Mouse (Mus musculus): ENCODE measurements around the gene Ppp6r2. TPM values are rescaled to one million over a fixed set of nuclear protein-coding genes. Genes with fewer than 3 reads are reported as not detected.

Ppp6r2 gene
- total and polyA plus RNA-seq, 3 experiments: 8.7 to 14.7 (median 10.3) TPM

DNA sequence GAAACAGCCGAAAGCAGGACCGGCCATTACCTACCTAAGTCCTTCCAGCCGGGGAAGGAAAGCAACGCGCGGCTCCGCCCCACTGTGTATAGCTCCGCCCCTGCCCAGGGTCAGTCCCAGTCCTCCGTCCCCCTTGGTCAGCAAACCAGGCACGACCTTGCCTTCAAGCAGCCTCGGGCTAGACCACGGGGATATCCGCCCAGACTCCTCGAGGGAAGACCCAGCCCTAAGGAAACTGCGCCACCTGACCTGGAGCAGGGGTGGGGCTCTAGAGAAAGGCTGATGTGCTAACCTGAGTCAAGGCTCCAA is 37.5 kb upstream of the Ppp6r2 start:
- Histone ChIP-seq H3K4me3 (replicated peaks in 1 of 3; ENCODE audit: low read depth in 2 of 3, low read length in 2 of 3, poor library complexity in 1 of 3) (peak overlapping the region; percentile 51 to 69 (median 54)), H3K9ac (ENCODE audit: insufficient read depth, low read depth) (no peak overlapping the region)

DNA sequence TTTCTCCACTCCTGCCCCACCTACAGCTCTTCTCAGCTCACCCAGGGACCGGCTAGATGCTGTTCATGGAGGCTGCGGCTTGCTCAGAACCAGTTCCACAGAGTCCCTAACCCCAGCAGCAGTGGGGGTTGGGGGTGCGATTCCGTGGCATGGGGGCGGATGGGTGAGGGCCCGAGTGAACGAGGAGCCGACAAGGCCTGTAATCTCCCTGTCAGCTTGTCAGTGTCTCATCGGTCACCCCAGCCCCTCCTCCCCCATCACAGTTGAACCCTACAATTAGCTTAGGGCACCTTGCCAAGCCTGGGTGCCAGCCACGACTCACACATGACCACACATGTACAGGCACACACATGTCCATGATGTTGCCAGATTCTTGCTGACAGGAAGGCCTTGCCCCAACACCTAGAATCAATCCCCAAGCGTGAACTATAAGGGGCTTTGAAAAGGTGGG is 36.4 kb upstream of the Ppp6r2 start:
- H3K4me1 ChIP-seq (ENCODE audit: control insufficient read depth in 1 of 2, insufficient read depth in 2 of 2): peaks cover 29 to 78% of the 10 kb centered on the region in 2 experiments
- in situ Hi-C loops (cut with MboI; ENCODE audit: low pct_ligation_motif_present, low pct_unique_long_range_greater_than_20kb, low sequenced_read_pairs) (loop anchor here (5.0 kb wide), 1 partner anchor 32 kb away; no protein-coding TSS in a partner anchor), dilution Hi-C loops (cut with MboI; ENCODE audit: extremely low pct_ligation_motif_present, extremely low pct_unique_long_range_greater_than_20kb, low sequenced_read_pairs) (no loop called here)
- H3K27me3 ChIP-seq (replicated peaks): peaks cover 1% of the 10 kb centered on the region
- peaks cover 0 to 2% of the 10 kb centered on the region in 2 experiments for H3K36me3 ChIP-seq (replicated peaks in 1 of 2; ENCODE audit: control insufficient read depth in 1 of 2, insufficient read depth in 1 of 2, low read length in 1 of 2)
- no peak overlapping the region for H3K4me2 ChIP-seq (ENCODE audit: insufficient read depth, low read depth, poor library complexity, severe bottlenecking)
- no peak overlapping the region for H3K9ac ChIP-seq (ENCODE audit: insufficient read depth, low read depth)
- no peak overlapping the region for H3K4me3 ChIP-seq (replicated peaks in 1 of 3; ENCODE audit: low read depth in 2 of 3, low read length in 2 of 3, poor library complexity in 1 of 3)
- 0 out of 2 replicates have a peak, but pooled peaks cover 3% of the 10 kb centered on the region for H3K79me2 ChIP-seq (replicated peaks; ENCODE audit: control insufficient read depth, extremely low read depth, insufficient read depth, poor library complexity, severe bottlenecking)
- DNase-seq (ENCODE audit: extremely low read depth): no peak
- H3K9me3 ChIP-seq (replicated peaks; ENCODE audit: low read length): no peaks in the 10 kb centered on the region
- H3K27ac ChIP-seq (ENCODE audit: insufficient read depth, low read depth): no peak overlapping the region
- no peak for TF ChIP-seq MAFK (IDR thresholded peaks at IDR 0.05; ENCODE audit: insufficient replicate concordance, low read length)
- TF ChIP-seq BHLHE40 (IDR thresholded peaks at IDR 0.05; ENCODE audit: low read depth, low read length): no peak
- TF ChIP-seq JUND (conservative IDR thresholded peaks at IDR 0.05; ENCODE audit: low read depth, low read length): no peak
- TF ChIP-seq RAD21 (IDR thresholded peaks at IDR 0.05; ENCODE audit: low read depth, low read length): no peak
- no peak for TF ChIP-seq CTCF (conservative IDR thresholded peaks at IDR 0.05 in 1 of 2, IDR thresholded peaks at IDR 0.05 in 1 of 2; ENCODE audit: low read depth in 2 of 2, low read length in 2 of 2)
- TF ChIP-seq ZC3H11A (IDR thresholded peaks at IDR 0.05; ENCODE audit: low read depth, low read length): no peak
- TF ChIP-seq IRF4 (IDR thresholded peaks at IDR 0.05; ENCODE audit: low read depth, low read length): no peak
- TF ChIP-seq CHD2 (IDR thresholded peaks at IDR 0.05; ENCODE audit: low read length): no peak
- no peak for TF ChIP-seq MXI1 (IDR thresholded peaks at IDR 0.05; ENCODE audit: low read depth, low read length)
- TF ChIP-seq PAX5 (IDR thresholded peaks at IDR 0.05; ENCODE audit: low read length): no peak

More for the DNA sequence above, 37.5 kb upstream of the Ppp6r2 start:
- Histone ChIP-seq H3K36me3 (replicated peaks in 1 of 2; ENCODE audit: control insufficient read depth in 1 of 2, insufficient read depth in 1 of 2, low read length in 1 of 2) (peaks cover 2 to 4% of the 10 kb centered on the region in 2 experiments), H3K79me2 (replicated peaks; ENCODE audit: control insufficient read depth, extremely low read depth, insufficient read depth, poor library complexity, severe bottlenecking) (no peaks in the 10 kb centered on the region), H3K4me2 (ENCODE audit: insufficient read depth, low read depth, poor library complexity, severe bottlenecking) (peak overlapping the region; percentile 64), H3K4me1 (ENCODE audit: control insufficient read depth in 1 of 2, insufficient read depth in 2 of 2) (peaks cover 29 to 74% of the 10 kb centered on the region in 2 experiments), H3K27me3 (replicated peaks) (peaks cover 1% of the 10 kb centered on the region), H3K27ac (ENCODE audit: insufficient read depth, low read depth) (no peak overlapping the region), H3K9me3 (replicated peaks; ENCODE audit: low read length) (no peaks in the 10 kb centered on the region)
- in situ Hi-C loops (cut with MboI; ENCODE audit: low pct_ligation_motif_present, low pct_unique_long_range_greater_than_20kb, low sequenced_read_pairs) (loop anchor here (5.0 kb wide), 1 partner anchor 33 kb away; no protein-coding TSS in a partner anchor), dilution Hi-C loops (cut with MboI; ENCODE audit: extremely low pct_ligation_motif_present, extremely low pct_unique_long_range_greater_than_20kb, low sequenced_read_pairs) (no loop called here)
- no peak for DNase-seq (ENCODE audit: extremely low read depth)
- TF ChIP-seq POLR2A (IDR thresholded peaks at IDR 0.05; ENCODE audit: low read depth, low read length): peak; percentile 51; the same call in 1 of the 2 replicates
- no peak for TF ChIP-seq NRF1 (IDR thresholded peaks at IDR 0.05; ENCODE audit: low read depth, low read length)
- no peak for TF ChIP-seq GABPA (IDR thresholded peaks at IDR 0.05; ENCODE audit: insufficient replicate concordance, low read depth, low read length)
